Mouse (Mus musculus): ENCODE measurements at regions not wholly inside any gene's neighbourhood (a gene's known extent, or its start where the extent isn't known, plus 50 kb on each side); places are given as distances from the start of the nearest gene placed in this dataset.

- ATAC-seq (ENCODE audit: insufficient number of reproducible peaks, low FRiP score, low TSS enrichment): no peak
Observed at GRCm38 (mm10) chr3:17772886-17773285, 175.3 kb upstream of the Cypt12 start.

GRCm38 (mm10) chr3:17779152-17779551, 169.1 kb upstream of the Cypt12 start:
- ATAC-seq (ENCODE audit: insufficient number of reproducible peaks, low FRiP score, low TSS enrichment): peak; percentile 96

GRCm38 (mm10) chr3:17784076-17784475, 164.1 kb upstream of the Cypt12 start:
- no peak for ATAC-seq (ENCODE audit: insufficient number of reproducible peaks, low FRiP score, low TSS enrichment)

- no peak for ATAC-seq (ENCODE audit: insufficient number of reproducible peaks, low FRiP score, low TSS enrichment)
Observed at GRCm38 (mm10) chr3:17784587-17784986, 163.6 kb upstream of the Cypt12 start.

- ATAC-seq (ENCODE audit: insufficient number of reproducible peaks, low FRiP score, low TSS enrichment): no peak
Observed at GRCm38 (mm10) chr3:17785106-17786022, 162.8 kb upstream of the Cypt12 start.

- ATAC-seq (ENCODE audit: insufficient number of reproducible peaks, low FRiP score, low TSS enrichment): peak; percentile 66
Observed at GRCm38 (mm10) chr3:17786023-17786720, 162.0 kb upstream of the Cypt12 start.

- peak; percentile 47 for ATAC-seq (ENCODE audit: insufficient number of reproducible peaks, low FRiP score, low TSS enrichment)
Observed at GRCm38 (mm10) chr3:17786721-17787442, 161.3 kb upstream of the Cypt12 start.

- ATAC-seq (ENCODE audit: insufficient number of reproducible peaks, low FRiP score, low TSS enrichment): no peak
Observed at GRCm38 (mm10) chr3:17787443-17788333, 160.5 kb upstream of the Cypt12 start.

GRCm38 (mm10) chr3:17788334-17788720, 159.9 kb upstream of the Cypt12 start:
- ATAC-seq (ENCODE audit: insufficient number of reproducible peaks, low FRiP score, low TSS enrichment): no peak

- no peak for ATAC-seq (ENCODE audit: insufficient number of reproducible peaks, low FRiP score, low TSS enrichment)
Observed at GRCm38 (mm10) chr3:17788778-17789299, 159.4 kb upstream of the Cypt12 start.

- no peak for ATAC-seq (ENCODE audit: insufficient number of reproducible peaks, low FRiP score, low TSS enrichment)
Observed at GRCm38 (mm10) chr3:17789454-17790196, 158.6 kb upstream of the Cypt12 start.

- ATAC-seq (ENCODE audit: insufficient number of reproducible peaks, low FRiP score, low TSS enrichment): no peak
Observed at GRCm38 (mm10) chr3:17790331-17790730, 157.9 kb upstream of the Cypt12 start.

- no peak for ATAC-seq (ENCODE audit: insufficient number of reproducible peaks, low FRiP score, low TSS enrichment)
Observed at GRCm38 (mm10) chr3:17790816-17791215, 157.4 kb upstream of the Cypt12 start.

- no peak for ATAC-seq (ENCODE audit: insufficient number of reproducible peaks, low FRiP score, low TSS enrichment)
Observed at GRCm38 (mm10) chr3:17791381-17792320, 156.6 kb upstream of the Cypt12 start.

- no peak for ATAC-seq (ENCODE audit: insufficient number of reproducible peaks, low FRiP score, low TSS enrichment)
Observed at GRCm38 (mm10) chr3:17792537-17793039, 155.6 kb upstream of the Cypt12 start.

- ATAC-seq (ENCODE audit: insufficient number of reproducible peaks, low FRiP score, low TSS enrichment): peak; percentile 12; the same call in 1 of the 2 replicates
Observed at GRCm38 (mm10) chr3:17793646-17794250, 154.5 kb upstream of the Cypt12 start.

Data from cerebellum, adult (tissue).